Mouse (Mus musculus): ENCODE results near the gene Myom1. TPM values are rescaled to one million over a fixed set of nuclear protein-coding genes. Genes with fewer than 3 reads are reported as not detected.
"Not testable (repeated sequence)": the region's sequence is repeated elsewhere in the genome, so short reads cannot be mapped to it uniquely, and the experiment has no call there.

The Myom1 gene
- 7.2 and 7.5 TPM in 2 replicates for polyA plus RNA-seq (2016; fragmentation: Nextera tagmentation; extraction: Ambion mirVana)

- under 1% methylated on average over 65 of the region's 65 CpGs for WGBS
These were observed at the start of gene Myom1 for GRCm38 (mm10) chr17:71002081-71002743. TSS of gene Myom1 (plus strand) at chr17:71002633.

GRCm38 (mm10) chr17:70963546-70963945, 38.9 kb upstream of the Myom1 start:
- not testable (repeated sequence) for H3K4me2 ChIP-seq (replicated peaks); H3K27ac ChIP-seq; H3K36me3 ChIP-seq; H3K9ac ChIP-seq; H3K4me3 ChIP-seq; H3K27me3 ChIP-seq; H3K4me1 ChIP-seq; H3K9me3 ChIP-seq
- WGBS, result 72% methylated on average over 13 of the region's 13 CpGs
- peak; percentile 100 for ATAC-seq (ENCODE audit: insufficient number of reproducible peaks, insufficient read depth, low FRiP score, low TSS enrichment)

More at GRCm38 (mm10) chr17:71002081-71002743, at the start of gene Myom1:
- Histone ChIP-seq H3K4me3 (peak within 1 kb of the TSS; percentile 85), H3K36me3 (no peaks in the 10 kb centered on the region), H3K4me1 (peaks cover 32% of the 10 kb centered on the region), H3K9ac (peak within 1 kb of the TSS; percentile 94), H3K27ac (peak within 1 kb of the TSS; percentile 100), H3K4me2 (replicated peaks) (peak within 1 kb of the TSS; percentile 59), H3K9me3 (no peaks in the 10 kb centered on the region), H3K27me3 (no peaks in the 10 kb centered on the region)
- peak; percentile 92 for ATAC-seq (ENCODE audit: insufficient number of reproducible peaks, insufficient read depth, low FRiP score, low TSS enrichment)

- ATAC-seq (ENCODE audit: insufficient number of reproducible peaks, insufficient read depth, low FRiP score, low TSS enrichment), result no peak
- Histone ChIP-seq H3K4me2 (replicated peaks) (no peak overlapping the region), H3K9ac (no peak overlapping the region), H3K9me3 (no peaks in the 10 kb centered on the region), H3K27me3 (no peaks in the 10 kb centered on the region), H3K36me3 (no peaks in the 10 kb centered on the region), H3K4me1 (peaks cover 8% of the 10 kb centered on the region), H3K4me3 (no peak overlapping the region), H3K27ac (no peak overlapping the region)
- 84% methylated on average over 2 of the region's 2 CpGs for WGBS
These were observed 37.2 kb upstream of the Myom1 start for GRCm38 (mm10) chr17:70965281-70965680.

GRCm38 (mm10) chr17:70966126-70966525, 36.3 kb upstream of the Myom1 start:
- 92% methylated on average over 7 of the region's 7 CpGs for WGBS
- Histone ChIP-seq H3K4me2 (replicated peaks) (no peak overlapping the region), H3K9me3 (no peaks in the 10 kb centered on the region), H3K4me3 (no peak overlapping the region), H3K4me1 (peaks cover 8% of the 10 kb centered on the region), H3K27ac (no peak overlapping the region), H3K9ac (no peak overlapping the region), H3K36me3 (no peaks in the 10 kb centered on the region), H3K27me3 (no peaks in the 10 kb centered on the region)
- ATAC-seq (ENCODE audit: insufficient number of reproducible peaks, insufficient read depth, low FRiP score, low TSS enrichment), result no peak

- Histone ChIP-seq H3K4me2 (replicated peaks) (no peak overlapping the region), H3K27ac (no peak overlapping the region), H3K4me1 (peaks cover 8% of the 10 kb centered on the region), H3K4me3 (no peak overlapping the region), H3K9me3 (no peaks in the 10 kb centered on the region), H3K9ac (no peak overlapping the region), H3K27me3 (no peaks in the 10 kb centered on the region), H3K36me3 (no peaks in the 10 kb centered on the region)
- WGBS, result 31% methylated on average over 9 of the region's 9 CpGs
- ATAC-seq (ENCODE audit: insufficient number of reproducible peaks, insufficient read depth, low FRiP score, low TSS enrichment), result no peak
These were observed 35.2 kb upstream of the Myom1 start for GRCm38 (mm10) chr17:70967191-70967590.

GRCm38 (mm10) chr17:70967646-70968045, 34.8 kb upstream of the Myom1 start:
- Histone ChIP-seq H3K27me3 (no peaks in the 10 kb centered on the region), H3K4me2 (replicated peaks) (no peak overlapping the region), H3K4me1 (peaks cover 8% of the 10 kb centered on the region), H3K4me3 (no peak overlapping the region), H3K9me3 (no peaks in the 10 kb centered on the region), H3K36me3 (no peaks in the 10 kb centered on the region), H3K9ac (no peak overlapping the region), H3K27ac (peak overlapping the region; percentile 30; the same call in 1 of the 2 replicates)
- 48% methylated on average over 12 of the region's 12 CpGs for WGBS
- no peak for ATAC-seq (ENCODE audit: insufficient number of reproducible peaks, insufficient read depth, low FRiP score, low TSS enrichment)

GRCm38 (mm10) chr17:70968606-70969191, 33.7 kb upstream of the Myom1 start:
- H3K4me2 ChIP-seq (replicated peaks), result no peak overlapping the region
- H3K27me3 ChIP-seq, result no peaks in the 10 kb centered on the region
- peaks cover 8% of the 10 kb centered on the region for H3K4me1 ChIP-seq
- no peak overlapping the region for H3K9ac ChIP-seq
- no peaks in the 10 kb centered on the region for H3K9me3 ChIP-seq
- peaks cover 7% of the 10 kb centered on the region; the same call in 1 of the 2 replicates for H3K36me3 ChIP-seq
- ATAC-seq (ENCODE audit: insufficient number of reproducible peaks, insufficient read depth, low FRiP score, low TSS enrichment), result no peak
- no peak overlapping the region for H3K27ac ChIP-seq
- no peak overlapping the region for H3K4me3 ChIP-seq
- WGBS, result 33% methylated on average over 8 of the region's 8 CpGs

- Histone ChIP-seq H3K9ac (no peak overlapping the region), H3K27me3 (no peaks in the 10 kb centered on the region)
- ATAC-seq (ENCODE audit: insufficient number of reproducible peaks, insufficient read depth, low FRiP score, low TSS enrichment), result no peak
These were observed 31.2 kb upstream of the Myom1 start for GRCm38 (mm10) chr17:70971206-70971605.

GRCm38 (mm10) chr17:70973398-70973797, 29.0 kb upstream of the Myom1 start:
- Histone ChIP-seq H3K4me2 (replicated peaks) (no peak overlapping the region), H3K27ac (no peak overlapping the region), H3K4me3 (no peak overlapping the region), H3K36me3 (peaks cover 34% of the 10 kb centered on the region), H3K27me3 (no peaks in the 10 kb centered on the region), H3K4me1 (no peaks in the 10 kb centered on the region), H3K9ac (no peak overlapping the region), H3K9me3 (no peaks in the 10 kb centered on the region)
- WGBS, result 89% methylated on average over 9 of the region's 9 CpGs
- ATAC-seq (ENCODE audit: insufficient number of reproducible peaks, insufficient read depth, low FRiP score, low TSS enrichment), result no peak

More at GRCm38 (mm10) chr17:70971206-70971605, 31.2 kb upstream of the Myom1 start:
- 67% methylated on average over 11 of the region's 11 CpGs for WGBS
- no peak overlapping the region for H3K4me3 ChIP-seq
- H3K9me3 ChIP-seq, result no peaks in the 10 kb centered on the region
- H3K4me1 ChIP-seq, result peaks cover 8% of the 10 kb centered on the region
- no peak overlapping the region for H3K27ac ChIP-seq
- no peak overlapping the region for H3K4me2 ChIP-seq (replicated peaks)
- peaks cover 28% of the 10 kb centered on the region for H3K36me3 ChIP-seq

- not testable (repeated sequence) for H3K27ac ChIP-seq; H3K9me3 ChIP-seq; H3K27me3 ChIP-seq; ATAC-seq (ENCODE audit: insufficient number of reproducible peaks, insufficient read depth, low FRiP score, low TSS enrichment); H3K4me2 ChIP-seq (replicated peaks); H3K9ac ChIP-seq; H3K4me3 ChIP-seq; H3K4me1 ChIP-seq
- 94% methylated on average over 14 of the region's 14 CpGs for WGBS
- H3K36me3 ChIP-seq, result peaks cover 34% of the 10 kb centered on the region
These were observed 28.4 kb upstream of the Myom1 start for GRCm38 (mm10) chr17:70974065-70974464.

GRCm38 (mm10) chr17:70977799-70978198, 24.6 kb upstream of the Myom1 start:
- Histone ChIP-seq H3K9me3 (no peaks in the 10 kb centered on the region), H3K4me3 (no peak overlapping the region), H3K27ac (no peak overlapping the region), H3K36me3 (peaks cover 60% of the 10 kb centered on the region), H3K27me3 (no peaks in the 10 kb centered on the region), H3K4me1 (no peaks in the 10 kb centered on the region), H3K9ac (no peak overlapping the region), H3K4me2 (replicated peaks) (no peak overlapping the region)
- no peak for ATAC-seq (ENCODE audit: insufficient number of reproducible peaks, insufficient read depth, low FRiP score, low TSS enrichment)
- WGBS, result 84% methylated on average over 6 of the region's 6 CpGs
